Mouse (Mus musculus): ENCODE results near the gene Xpc. TPM values are rescaled to one million over a fixed set of nuclear protein-coding genes. Genes with fewer than 3 reads are reported as not detected.

The Xpc gene
- 26.3 and 26.4 TPM in 2 replicates for polyA plus RNA-seq (2016; fragmentation: Nextera tagmentation; extraction: Ambion mirVana)

GRCm38 (mm10) chr6:91515545-91516449 is at the start of gene Xpc, which contains the start of gene Lsm3:
Gene Xpc, minus strand, starts transcription at chr6:91515888.
Gene Lsm3, plus strand, starts transcription at chr6:91515928.
- Histone ChIP-seq H3K9ac (replicated peaks) (peak within 1 kb of the TSS; percentile 88), H3K36me3 (peaks cover 36% of the 10 kb centered on the region), H3K4me2 (peak within 1 kb of the TSS; percentile 83), H3K9me3 (no peaks in the 10 kb centered on the region), H3K27me3 (no peaks in the 10 kb centered on the region), H3K4me1 (replicated peaks) (peaks cover 19% of the 10 kb centered on the region), H3K27ac (peak within 1 kb of the TSS; percentile 73), H3K4me3 (replicated peaks) (peak within 1 kb of the TSS; percentile 83)
- under 1% methylated on average over 80 of the region's 80 CpGs for WGBS
- ATAC-seq (ENCODE audit: insufficient number of reproducible peaks, insufficient read depth, low FRiP score, low TSS enrichment, low read depth) = peak; percentile 96

- H3K9me3 ChIP-seq = no peaks in the 10 kb centered on the region
- 79% methylated on average over 3 of the region's 3 CpGs for WGBS
Measured at GRCm38 (mm10) chr6:91563031-91563430, 47.3 kb upstream of the Xpc start.

GRCm38 (mm10) chr6:91560186-91560585 is 44.5 kb upstream of the Xpc start:
- 89% methylated on average over 3 of the region's 3 CpGs for WGBS
- no peaks in the 10 kb centered on the region for H3K4me1 ChIP-seq (replicated peaks)
- no peaks in the 10 kb centered on the region for H3K27me3 ChIP-seq
- H3K4me3 ChIP-seq (replicated peaks) = no peak overlapping the region
- no peak for ATAC-seq (ENCODE audit: insufficient number of reproducible peaks, insufficient read depth, low FRiP score, low TSS enrichment, low read depth)
- H3K9ac ChIP-seq (replicated peaks) = no peak overlapping the region
- no peaks in the 10 kb centered on the region for H3K36me3 ChIP-seq
- H3K4me2 ChIP-seq = no peak overlapping the region
- no peak overlapping the region for H3K27ac ChIP-seq
- no peaks in the 10 kb centered on the region for H3K9me3 ChIP-seq

More at GRCm38 (mm10) chr6:91563031-91563430, 47.3 kb upstream of the Xpc start:
- Histone ChIP-seq H3K4me2 (no peak overlapping the region), H3K4me3 (replicated peaks) (no peak overlapping the region), H3K27me3 (no peaks in the 10 kb centered on the region), H3K4me1 (replicated peaks) (no peaks in the 10 kb centered on the region), H3K36me3 (no peaks in the 10 kb centered on the region), H3K27ac (no peak overlapping the region), H3K9ac (replicated peaks) (no peak overlapping the region)
- ATAC-seq (ENCODE audit: insufficient number of reproducible peaks, insufficient read depth, low FRiP score, low TSS enrichment, low read depth) = no peak

- Histone ChIP-seq H3K36me3 (no peaks in the 10 kb centered on the region), H3K4me2 (no peak overlapping the region), H3K27ac (no peak overlapping the region), H3K27me3 (no peaks in the 10 kb centered on the region), H3K4me1 (replicated peaks) (no peaks in the 10 kb centered on the region), H3K4me3 (replicated peaks) (no peak overlapping the region), H3K9me3 (no peaks in the 10 kb centered on the region), H3K9ac (replicated peaks) (no peak overlapping the region)
- ATAC-seq (ENCODE audit: insufficient number of reproducible peaks, insufficient read depth, low FRiP score, low TSS enrichment, low read depth) = no peak
- WGBS = 82% methylated on average over 4 of the region's 4 CpGs
Measured at GRCm38 (mm10) chr6:91559371-91559770, 43.7 kb upstream of the Xpc start.

GRCm38 (mm10) chr6:91558565-91558964 is 42.9 kb upstream of the Xpc start:
- no peak for ATAC-seq (ENCODE audit: insufficient number of reproducible peaks, insufficient read depth, low FRiP score, low TSS enrichment, low read depth)
- Histone ChIP-seq H3K27me3 (no peaks in the 10 kb centered on the region), H3K9me3 (no peaks in the 10 kb centered on the region), H3K4me2 (no peak overlapping the region), H3K4me3 (replicated peaks) (no peak overlapping the region), H3K9ac (replicated peaks) (no peak overlapping the region), H3K36me3 (no peaks in the 10 kb centered on the region), H3K27ac (no peak overlapping the region), H3K4me1 (replicated peaks) (no peaks in the 10 kb centered on the region)
- 76% methylated on average over 1 of the region's 1 CpGs for WGBS

- Histone ChIP-seq H3K4me3 (replicated peaks) (no peak overlapping the region), H3K4me1 (replicated peaks) (peaks cover 5% of the 10 kb centered on the region), H3K27me3 (no peaks in the 10 kb centered on the region), H3K9ac (replicated peaks) (no peak overlapping the region), H3K36me3 (no peaks in the 10 kb centered on the region), H3K9me3 (no peaks in the 10 kb centered on the region), H3K27ac (no peak overlapping the region), H3K4me2 (no peak overlapping the region)
- no peak for ATAC-seq (ENCODE audit: insufficient number of reproducible peaks, insufficient read depth, low FRiP score, low TSS enrichment, low read depth)
- WGBS = 38% methylated on average over 3 of the region's 3 CpGs
Measured at GRCm38 (mm10) chr6:91552693-91553092, 37.0 kb upstream of the Xpc start.

GRCm38 (mm10) chr6:91551671-91552070 is 36.0 kb upstream of the Xpc start:
- no peak for ATAC-seq (ENCODE audit: insufficient number of reproducible peaks, insufficient read depth, low FRiP score, low TSS enrichment, low read depth)
- no peak overlapping the region for H3K27ac ChIP-seq
- 95% methylated on average over 3 of the region's 3 CpGs for WGBS
- no peaks in the 10 kb centered on the region for H3K27me3 ChIP-seq
- peaks cover 5% of the 10 kb centered on the region for H3K4me1 ChIP-seq (replicated peaks)
- H3K4me3 ChIP-seq (replicated peaks) = no peak overlapping the region
- no peaks in the 10 kb centered on the region for H3K9me3 ChIP-seq
- H3K4me2 ChIP-seq = no peak overlapping the region
- H3K36me3 ChIP-seq = no peaks in the 10 kb centered on the region
- H3K9ac ChIP-seq (replicated peaks) = no peak overlapping the region

- H3K27ac ChIP-seq = no peak overlapping the region
- H3K9me3 ChIP-seq = no peaks in the 10 kb centered on the region
- H3K27me3 ChIP-seq = no peaks in the 10 kb centered on the region
- WGBS = 17% methylated on average over 5 of the region's 5 CpGs
- H3K4me1 ChIP-seq (replicated peaks) = peaks cover 5% of the 10 kb centered on the region
- H3K4me2 ChIP-seq = no peak overlapping the region
- H3K9ac ChIP-seq (replicated peaks) = no peak overlapping the region
- no peak overlapping the region for H3K4me3 ChIP-seq (replicated peaks)
- ATAC-seq (ENCODE audit: insufficient number of reproducible peaks, insufficient read depth, low FRiP score, low TSS enrichment, low read depth) = 0 out of 2 replicates have a peak, but pooled peaks have one; percentile 37
- H3K36me3 ChIP-seq = no peaks in the 10 kb centered on the region
Measured at GRCm38 (mm10) chr6:91549621-91550020, 33.9 kb upstream of the Xpc start.

- Histone ChIP-seq H3K4me2 (no peak overlapping the region), H3K9ac (replicated peaks) (no peak overlapping the region), H3K27me3 (no peaks in the 10 kb centered on the region), H3K4me1 (replicated peaks) (peaks cover 5% of the 10 kb centered on the region), H3K4me3 (replicated peaks) (no peak overlapping the region), H3K36me3 (no peaks in the 10 kb centered on the region), H3K27ac (no peak overlapping the region), H3K9me3 (no peaks in the 10 kb centered on the region)
- ATAC-seq (ENCODE audit: insufficient number of reproducible peaks, insufficient read depth, low FRiP score, low TSS enrichment, low read depth) = no peak
- WGBS = 59% methylated on average over 1 of the region's 1 CpGs
Measured at GRCm38 (mm10) chr6:91547313-91547712, 31.6 kb upstream of the Xpc start.

- H3K27ac ChIP-seq = no peak overlapping the region
- H3K27me3 ChIP-seq = no peaks in the 10 kb centered on the region
- ATAC-seq (ENCODE audit: insufficient number of reproducible peaks, insufficient read depth, low FRiP score, low TSS enrichment, low read depth) = no peak
- no peaks in the 10 kb centered on the region for H3K9me3 ChIP-seq
- H3K4me2 ChIP-seq = no peak overlapping the region
- no peaks in the 10 kb centered on the region for H3K36me3 ChIP-seq
- 53% methylated on average over 9 of the region's 9 CpGs for WGBS
- H3K4me1 ChIP-seq (replicated peaks) = peaks cover 5% of the 10 kb centered on the region
- no peak overlapping the region for H3K4me3 ChIP-seq (replicated peaks)
- H3K9ac ChIP-seq (replicated peaks) = no peak overlapping the region
Measured at GRCm38 (mm10) chr6:91546241-91546884, 30.7 kb upstream of the Xpc start.

- H3K27me3 ChIP-seq = no peaks in the 10 kb centered on the region
- no peak overlapping the region for H3K9ac ChIP-seq (replicated peaks)
- H3K36me3 ChIP-seq = no peaks in the 10 kb centered on the region
- H3K27ac ChIP-seq = no peak overlapping the region
- 89% methylated on average over 5 of the region's 5 CpGs for WGBS
- no peak for ATAC-seq (ENCODE audit: insufficient number of reproducible peaks, insufficient read depth, low FRiP score, low TSS enrichment, low read depth)
- H3K4me2 ChIP-seq = no peak overlapping the region
- no peak overlapping the region for H3K4me3 ChIP-seq (replicated peaks)
- no peaks in the 10 kb centered on the region for H3K4me1 ChIP-seq (replicated peaks)
- H3K9me3 ChIP-seq = no peaks in the 10 kb centered on the region
Measured at GRCm38 (mm10) chr6:91543056-91543455, 27.4 kb upstream of the Xpc start.
